Mouse (Mus musculus) left cerebral cortex, postnatal 36 days (tissue): ENCODE data around the gene Sod1. TPM values are rescaled to one million over a fixed set of nuclear protein-coding genes. Genes with fewer than 3 reads are reported as not detected.
"Not testable (repeated sequence)": the region's sequence is repeated elsewhere in the genome, so short reads cannot be mapped to it uniquely, and the experiment has no call there.

ENCODE experiments used
- DNase-seq, 2 experiments: peaks; one replicate each; pipeline ENCODE4 v3.0.0; 2021 to 2022; ENCODE audit warnings: low spot score in 2 of 2, mixed read lengths in 1 of 2
- intact Hi-C: fragments of 180-260 bp; cut with DNase I; formaldehyde crosslinking; loops from one replicate; pipeline ENCODE4 v1.15.1; 2025
- total RNA-seq, 2 experiments: library from RNA; stranded (reverse); gene quantifications; 2 replicates each; pipeline ENCODE4 v1.2.3; 2021

The Sod1 gene
- total RNA-seq, 2 experiments from 2014 or later: 400 to 436 TPM

DNA sequence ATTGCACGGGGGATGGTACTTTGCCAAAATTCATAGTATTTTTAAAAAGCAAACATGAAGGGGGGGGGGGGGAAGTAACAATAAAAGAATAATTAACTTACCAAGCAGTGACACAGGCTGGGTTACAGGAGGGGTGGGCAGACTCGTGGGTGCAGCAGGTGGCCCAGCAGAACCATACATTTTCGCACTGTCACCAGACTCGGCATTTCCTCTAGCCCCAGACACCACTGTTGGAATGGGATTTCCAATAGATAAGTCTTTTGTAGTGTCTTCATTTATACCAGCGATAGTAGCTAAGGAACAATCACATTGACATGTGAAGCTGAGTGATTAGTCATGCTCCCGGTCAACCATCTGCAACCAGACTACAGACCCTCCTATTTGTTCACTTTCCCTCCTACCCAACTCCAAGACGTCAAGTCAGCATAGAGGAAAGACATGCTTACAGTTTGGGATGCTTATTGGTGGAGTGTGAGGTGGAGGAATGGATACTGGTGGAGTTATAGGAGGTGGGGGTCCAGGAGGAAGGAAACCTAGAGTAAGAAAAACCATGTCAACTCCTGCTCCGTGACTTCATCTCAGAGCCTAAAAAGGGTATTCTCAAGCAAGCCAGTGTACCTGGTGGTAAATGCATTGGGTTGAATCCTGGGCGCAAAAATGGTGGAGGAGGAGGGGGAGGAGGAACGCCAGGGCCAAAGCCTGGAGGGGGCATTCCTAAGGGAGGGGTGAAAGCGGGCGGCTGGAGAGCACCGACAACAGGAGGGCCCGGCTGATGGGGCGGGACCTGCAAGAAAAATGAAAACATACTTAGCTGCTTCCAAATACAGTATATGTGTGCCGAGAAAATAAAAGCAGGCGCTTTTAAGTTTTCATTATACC is 22.1 kb downstream of the Sod1 start:
- DNase-seq: no peak
- intact Hi-C loops: no loop called here

DNA sequence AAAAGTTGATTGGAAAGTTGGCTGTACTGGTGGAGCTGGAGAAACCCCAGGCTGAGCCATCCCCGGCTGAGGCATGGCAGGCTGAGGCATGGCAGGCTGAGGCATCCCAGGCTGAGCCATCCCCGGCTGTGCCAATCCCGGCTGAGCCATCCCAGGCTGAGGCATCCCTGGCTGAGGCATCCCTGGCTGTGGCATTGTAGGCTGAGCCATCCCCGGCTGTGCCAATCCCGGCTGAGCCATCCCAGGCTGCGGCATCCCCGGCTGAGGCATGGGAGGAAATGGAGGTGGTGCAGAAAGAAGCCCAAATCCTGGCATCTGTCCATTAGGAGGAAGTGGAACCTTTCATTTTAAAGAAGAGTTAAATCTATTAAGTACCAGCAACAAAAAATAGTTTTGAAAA is 29.5 kb downstream of the Sod1 start:
- no peak for DNase-seq
- intact Hi-C loops: no loop called here

DNA sequence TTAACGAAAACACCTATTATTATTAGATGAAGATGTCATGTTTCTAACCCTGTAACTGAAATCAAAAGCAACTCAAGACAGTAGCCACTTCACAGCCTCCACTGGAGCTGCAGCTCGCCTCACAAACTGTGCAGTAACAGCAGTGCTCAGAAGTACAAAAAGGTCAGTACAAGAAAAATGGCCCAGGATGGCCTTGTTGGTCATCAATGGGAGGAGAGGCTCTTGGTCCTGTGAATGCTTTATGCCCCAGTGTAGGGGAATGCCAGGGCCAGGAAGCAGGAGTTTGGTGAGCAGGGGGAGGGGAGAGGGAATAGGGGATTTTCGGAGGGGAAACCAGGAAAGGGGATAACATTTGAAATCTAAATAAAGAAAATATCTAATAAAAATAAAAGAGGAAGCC is 30.7 kb downstream of the Sod1 start:
- intact Hi-C loops, DNase-seq: not testable (repeated sequence)

DNA sequence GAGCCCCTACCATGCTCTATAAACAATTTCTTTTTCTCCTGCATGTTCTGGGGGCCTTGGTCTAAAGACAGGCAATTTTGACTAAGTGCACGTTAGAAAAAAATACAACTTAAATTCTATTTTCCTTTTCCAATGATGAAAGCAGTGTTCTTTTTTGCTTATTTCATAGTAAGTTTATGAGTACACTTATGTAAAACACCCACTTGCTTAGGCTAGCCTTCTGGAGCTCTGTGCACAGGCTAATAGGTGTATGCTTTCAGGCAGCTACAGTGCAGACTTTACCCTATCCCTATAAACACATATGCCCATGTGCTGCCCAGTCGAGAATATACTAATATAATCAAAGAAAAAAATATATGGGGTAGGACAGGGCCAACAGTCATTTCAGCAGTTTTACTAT is 32.0 kb downstream of the Sod1 start:
- intact Hi-C loops: no loop called here

DNA sequence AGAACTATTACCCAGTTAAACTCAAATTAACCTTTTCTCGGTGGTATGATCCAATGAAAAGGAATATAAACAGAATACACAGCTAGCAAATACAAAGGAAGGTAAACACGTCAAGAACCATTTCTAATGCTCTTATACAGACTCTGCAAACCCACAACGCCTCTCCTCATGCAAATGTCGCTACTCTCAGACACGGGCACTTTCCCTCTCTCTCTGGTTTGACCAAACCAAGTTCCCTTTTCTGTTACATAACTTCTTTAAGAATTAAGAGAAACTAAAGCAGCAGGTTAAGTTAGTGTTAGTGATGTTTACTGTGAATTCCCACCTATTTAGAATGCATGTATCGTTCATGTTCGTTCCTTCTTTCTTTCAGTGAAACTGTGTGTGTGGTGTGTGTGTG is 38.4 kb downstream of the Sod1 start:
- intact Hi-C loops: no loop called here
- no peak for DNase-seq

More for the DNA sequence above, 32.0 kb downstream of the Sod1 start:
- DNase-seq: no peak

DNA sequence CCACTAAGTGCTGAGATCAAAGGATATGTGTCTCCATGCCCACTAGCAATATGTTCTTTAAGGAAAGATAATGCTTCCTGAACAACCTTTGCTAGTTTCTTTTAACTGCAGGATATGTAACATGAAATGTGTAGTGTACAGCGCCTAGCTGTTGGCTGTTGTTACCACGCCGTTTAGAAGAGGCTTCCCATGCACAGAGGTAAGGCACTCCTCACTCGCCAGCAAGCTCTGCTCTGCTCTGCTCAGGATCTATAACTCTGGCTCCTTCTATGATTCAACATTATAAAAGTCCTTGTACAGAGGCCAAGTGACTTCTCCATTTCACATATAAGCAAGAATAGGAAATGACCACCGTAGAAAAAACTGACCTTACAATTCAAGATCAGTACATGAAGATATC is 39.1 kb downstream of the Sod1 start:
- intact Hi-C loops: no loop called here
- no peak for DNase-seq

DNA sequence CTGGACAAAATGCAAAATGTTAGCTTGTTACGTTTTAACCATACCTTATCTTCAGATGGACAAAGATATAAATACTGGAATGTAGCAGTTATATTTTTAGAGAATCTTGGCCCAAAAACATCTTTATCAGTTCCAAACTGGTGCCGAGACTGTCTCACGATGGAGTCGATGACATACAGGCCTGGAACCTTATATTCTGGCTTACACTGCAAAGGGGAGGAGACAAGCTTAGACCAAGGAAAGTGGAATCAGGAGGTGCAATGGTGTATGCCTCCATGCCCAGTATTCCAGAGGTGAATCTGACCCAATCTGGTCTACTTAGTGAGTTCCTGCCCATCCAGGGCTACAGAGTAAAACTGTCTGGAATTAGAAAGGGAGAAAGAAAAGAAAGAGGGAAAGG is 39.5 kb downstream of the Sod1 start:
- intact Hi-C loops: no loop called here
- no peak for DNase-seq

DNA sequence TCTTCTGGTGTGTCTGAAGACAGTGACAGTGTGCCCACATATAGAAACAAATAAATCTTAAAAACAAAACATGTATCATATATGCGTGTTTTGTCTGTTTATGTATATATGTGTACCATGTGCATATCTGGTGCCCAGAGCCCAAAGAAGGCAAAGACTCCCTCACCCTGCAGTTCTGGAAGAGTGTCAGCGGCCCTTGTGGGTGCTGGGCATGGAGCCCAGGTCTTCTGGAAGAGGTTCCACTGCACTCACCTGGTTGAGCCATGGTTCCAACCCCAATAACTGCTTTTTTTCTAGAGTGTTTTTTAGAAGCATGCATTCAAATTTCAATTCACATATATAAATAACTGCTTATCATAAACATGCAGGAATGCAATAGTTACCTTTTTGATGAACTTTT is 41.2 kb downstream of the Sod1 start:
- intact Hi-C loops: no loop called here
- no peak for DNase-seq

DNA sequence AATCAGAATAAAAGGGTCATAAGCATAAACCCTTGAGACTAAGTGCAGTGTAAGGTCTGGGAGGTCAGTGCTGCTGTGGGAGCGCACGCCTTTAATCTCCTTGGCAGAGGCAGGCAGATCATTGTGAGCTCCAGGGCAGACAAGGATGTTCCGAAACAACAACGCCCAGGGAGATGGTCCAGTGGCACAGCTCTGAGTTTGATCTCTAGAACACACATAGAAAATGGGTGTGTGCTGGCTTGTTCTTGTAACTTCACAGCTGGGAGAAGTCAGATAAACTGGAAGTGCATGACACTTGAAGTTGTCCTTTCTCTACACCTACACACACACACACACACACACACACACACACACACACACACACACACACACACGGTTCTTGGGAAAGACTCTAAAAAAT is 43.5 kb downstream of the Sod1 start:
- DNase-seq: no peak

DNA sequence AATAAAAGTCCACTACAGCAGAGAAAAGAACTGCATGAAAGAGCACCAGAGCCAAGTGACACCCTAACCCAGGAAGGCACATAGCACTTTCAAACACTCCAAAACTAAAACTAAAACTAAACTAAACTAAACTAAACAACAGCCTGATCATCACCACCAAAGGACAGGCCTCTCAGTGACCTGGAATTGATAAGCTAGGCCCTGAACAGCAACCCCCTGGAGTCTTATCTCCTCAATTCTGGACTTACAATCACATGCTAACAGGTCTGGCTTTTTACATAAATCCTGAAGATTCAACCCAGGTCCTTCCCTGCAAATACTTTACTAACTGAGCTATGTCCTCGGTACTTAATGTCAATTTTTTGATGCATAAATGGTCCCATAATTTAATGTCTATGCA is 44.6 kb downstream of the Sod1 start:
- intact Hi-C loops: no loop called here
- no peak for DNase-seq

More for the DNA sequence above, 43.5 kb downstream of the Sod1 start:
- intact Hi-C loops: no loop called here

DNA sequence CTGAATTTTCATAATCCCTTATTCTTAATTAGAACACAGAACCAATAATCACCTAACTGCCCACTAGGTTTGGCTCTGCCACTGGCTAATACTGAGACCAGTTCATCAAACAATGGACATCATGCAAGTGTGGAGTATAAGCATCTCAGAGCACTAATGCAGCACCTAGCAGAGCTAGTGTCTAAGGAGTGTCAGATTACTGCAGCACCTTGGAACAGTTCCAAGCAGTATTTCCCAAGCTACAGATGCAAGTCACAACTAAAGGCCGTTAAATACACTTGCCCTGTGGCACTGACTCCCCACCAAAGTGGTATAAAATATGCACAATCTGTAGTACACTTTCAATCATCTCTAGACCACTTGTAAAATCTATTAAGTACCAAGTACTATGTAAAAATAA is 46.0 kb downstream of the Sod1 start:
- DNase-seq: no peak
- intact Hi-C loops: no loop called here

DNA sequence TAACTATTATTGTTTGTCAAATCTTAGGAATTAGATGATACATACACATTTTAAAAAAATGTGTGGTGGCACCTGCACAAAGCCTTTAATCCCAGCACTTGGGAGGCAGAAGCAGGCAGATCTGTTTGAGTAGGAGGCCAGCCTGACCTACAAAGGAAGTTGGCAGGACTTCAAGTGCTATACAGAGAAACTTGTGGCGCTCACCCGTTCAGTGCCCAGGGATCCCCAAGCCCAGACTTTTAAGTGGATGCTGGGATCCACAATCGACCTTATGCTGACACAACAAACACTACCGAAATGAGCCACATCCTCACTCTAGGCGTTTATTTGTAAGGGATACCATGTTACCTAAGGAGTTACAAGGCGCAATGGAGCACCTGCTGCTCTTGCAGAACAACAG is 55.0 kb downstream of the Sod1 start:
- no peak for DNase-seq
- intact Hi-C loops: no loop called here

Other genes with a start within 250 kb of the Sod1 start
- 100 to 1,000 TPM in 1 of 2 experiments, 10 to 100 TPM in 1; 96.9 to 124 TPM for gene Tiam1, start 77.0 kb upstream of the Sod1 start, total RNA-seq
- gene Scaf4, start 63.7 kb downstream of the Sod1 start, total RNA-seq: 10 to 100 TPM; 35.0 to 58.2 TPM
- 10 to 100 TPM; 13.7 to 25.6 TPM for gene Hunk, start 165.3 kb downstream of the Sod1 start, total RNA-seq